Mouse (Mus musculus): Measurements from ENCODE around the gene Peli1.

GRCm38 (mm10) chr11:21054587-21054986 is 36.5 kb upstream of the Peli1 start:
- TF ChIP-seq GATA1 (IDR thresholded peaks at IDR 0.05; ENCODE audit: low read length): no peak
- TF ChIP-seq TAL1 (IDR thresholded peaks at IDR 0.05; ENCODE audit: low read length): no peak

Measured in erythroblast, embryonic 14.5 days (primary cell).